Mouse (Mus musculus) forebrain, embryonic 14.5 days (tissue): ENCODE data around the gene Fabp1. TPM values are rescaled to one million over a fixed set of nuclear protein-coding genes. Genes with fewer than 3 reads are reported as not detected.

Experiments used
- ATAC-seq: fragments of 200-750 bp; cut with Nextera tagmentation; 2 replicates; pipeline ENCODE4 v1.8.0; 2017; ENCODE audit warnings: mild to moderate bottlenecking, moderate library complexity
- DNase-seq: peaks from one replicate; pipeline ENCODE4 v3.0.0-alpha.2; 2015; ENCODE audit warnings: low spot score
- H3K27ac ChIP-seq: fragments of 300-500 bp; sonication (generic); 2 replicates; pipeline ENCODE4 v1.5.1; 2014; ENCODE audit warnings: low read depth, mild to moderate bottlenecking, control low read depth, low read length, moderate library complexity
- H3K27me3 ChIP-seq: fragments of 300-500 bp; sonication (generic); replicated peaks from 2 replicates; pipeline ENCODE4 v1.6.1; 2014; ENCODE audit warnings: low read length, control low read depth, mixed read lengths; ENCODE audit not compliant: control insufficient read depth, insufficient read depth
- H3K36me3 ChIP-seq: fragments of 300-500 bp; sonication (generic); 2 replicates; pipeline ENCODE4 v1.6.1; 2014; ENCODE audit warnings: low read length, control low read depth; ENCODE audit not compliant: control insufficient read depth, insufficient read depth
- H3K4me1 ChIP-seq: fragments of 300-500 bp; sonication (generic); 2 replicates; pipeline ENCODE4 v1.6.1; 2014; ENCODE audit warnings: antibody characterized with exemption, low read length, control low read depth; ENCODE audit not compliant: control insufficient read depth, insufficient read depth
- H3K4me2 ChIP-seq: fragments of 300-500 bp; sonication (generic); 2 replicates; pipeline ENCODE4 v1.6.1; 2014; ENCODE audit warnings: mild to moderate bottlenecking, control low read depth, low read length
- H3K4me3 ChIP-seq: fragments of 300-500 bp; sonication (generic); 2 replicates; pipeline ENCODE4 v1.5.1; 2014; ENCODE audit warnings: low read depth, low read length, control low read depth
- H3K9ac ChIP-seq: fragments of 300-500 bp; sonication (generic); 2 replicates; pipeline ENCODE4 v1.6.1; 2014; ENCODE audit warnings: mild to moderate bottlenecking, low read length, control low read depth, moderate library complexity
- H3K9me3 ChIP-seq: fragments of 300-500 bp; sonication (generic); replicated peaks from 2 replicates; pipeline ENCODE4 v1.6.1; 2016; ENCODE audit warnings: low read length, control low read depth, mixed read lengths; ENCODE audit not compliant: control insufficient read depth
- WGBS: fragments of 180-500 bp; shearing (Covaris S2); extraction: QIAGEN DNeasy Blood & Tissue Kit; methylation state at CpG from one replicate; pipeline ENCODE4 v1.1.7; 2014; 5-methylcytosine and 5-hydroxymethylcytosine counted together
- polyA plus RNA-seq: library from polyadenylated mRNA; unstranded; fragments of >200 nt; fragmentation: Nextera tagmentation; extraction: Ambion mirVana; gene quantifications from 2 replicates; pipeline ENCODE4 v1.2.1, GENCODE M21; 2014

The Fabp1 gene
- polyA plus RNA-seq, 1 experiment from 2014 or later, result not detected

GRCm38 (mm10) chr6:71248420-71248819, 48.8 kb downstream of the Fabp1 start:
- Histone ChIP-seq H3K9me3 (no peaks in the 10 kb centered on the region), H3K4me1 (no peaks in the 10 kb centered on the region), H3K27ac (no peak overlapping the region), H3K27me3 (no peaks in the 10 kb centered on the region), H3K9ac (no peak overlapping the region), H3K36me3 (no peaks in the 10 kb centered on the region), H3K4me2 (no peak overlapping the region), H3K4me3 (no peak overlapping the region)
- DNase-seq (no peak), ATAC-seq (no peak)
- WGBS, result 98% methylated on average over 1 of the region's 1 CpGs

DNA sequence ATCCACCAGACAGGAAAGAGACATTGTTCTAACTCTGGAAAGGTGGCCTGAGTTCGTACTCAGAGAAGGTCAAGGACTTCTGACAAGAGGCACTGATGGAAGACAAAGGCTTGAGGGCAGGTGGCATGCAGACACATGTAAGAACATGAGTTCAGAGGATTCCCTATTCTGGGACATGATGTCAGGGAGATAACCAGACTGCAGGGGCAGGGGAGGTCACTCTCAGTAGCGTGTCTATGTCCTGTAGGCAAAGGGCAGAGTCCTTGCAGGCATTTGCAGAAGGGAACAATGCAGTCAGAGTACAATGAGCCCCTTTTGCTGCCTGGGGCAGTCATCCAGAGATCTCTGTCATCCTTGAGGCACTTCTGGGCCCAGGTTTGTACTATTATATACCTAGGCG, 50.0 kb downstream of the Fabp1 start:
- H3K4me3 ChIP-seq, result no peak overlapping the region
- no peaks in the 10 kb centered on the region for H3K36me3 ChIP-seq
- no peaks in the 10 kb centered on the region for H3K4me1 ChIP-seq
- DNase-seq (no peak), ATAC-seq (no peak)
- H3K9me3 ChIP-seq, result no peaks in the 10 kb centered on the region
- H3K27me3 ChIP-seq, result no peaks in the 10 kb centered on the region
- no peak overlapping the region for H3K27ac ChIP-seq
- H3K4me2 ChIP-seq, result no peak overlapping the region
- H3K9ac ChIP-seq, result no peak overlapping the region
- WGBS, result 75% methylated on average over 3 of the region's 3 CpGs

GRCm38 (mm10) chr6:71250951-71251350, 51.3 kb downstream of the Fabp1 start:
- Histone ChIP-seq H3K4me1 (no peaks in the 10 kb centered on the region), H3K9me3 (no peaks in the 10 kb centered on the region), H3K9ac (no peak overlapping the region), H3K27me3 (no peaks in the 10 kb centered on the region), H3K36me3 (no peaks in the 10 kb centered on the region), H3K4me3 (no peak overlapping the region), H3K27ac (no peak overlapping the region), H3K4me2 (no peak overlapping the region)
- DNase-seq (no peak), ATAC-seq (no peak)
- WGBS, result 89% methylated on average over 8 of the region's 8 CpGs

DNA sequence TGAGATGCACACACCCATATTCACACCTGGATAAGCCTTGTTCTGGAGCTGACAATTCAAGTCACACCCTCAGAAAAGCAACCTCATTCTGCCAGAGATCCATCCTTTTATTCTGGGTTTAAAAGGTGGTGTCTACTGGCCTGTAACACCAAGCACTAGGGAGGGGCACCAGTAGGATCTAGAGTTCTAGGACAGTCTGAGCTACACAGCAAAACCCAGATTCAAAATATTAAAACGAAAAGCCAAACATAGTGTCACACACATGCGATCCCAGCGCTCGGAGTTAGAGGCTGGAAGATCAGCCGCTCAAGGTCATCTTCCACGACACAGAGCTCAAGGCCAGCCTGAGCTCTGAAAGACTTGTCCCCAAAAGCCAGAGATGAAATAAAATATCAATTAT, 54.8 kb downstream of the Fabp1 start:
- 90% methylated on average over 6 of the region's 6 CpGs for WGBS
- H3K27ac ChIP-seq, result no peak overlapping the region
- H3K4me2 ChIP-seq, result no peak overlapping the region
- no peak overlapping the region for H3K9ac ChIP-seq
- H3K27me3 ChIP-seq, result no peaks in the 10 kb centered on the region
- no peaks in the 10 kb centered on the region for H3K4me1 ChIP-seq
- H3K36me3 ChIP-seq, result no peaks in the 10 kb centered on the region
- no peaks in the 10 kb centered on the region for H3K9me3 ChIP-seq
- ATAC-seq, result no peak
- no peak overlapping the region for H3K4me3 ChIP-seq
- no peak for DNase-seq

Other genes starting within 250 kb of the Fabp1 start
- not detected in 2 replicates for gene Foxi3, start 243.3 kb upstream of the Fabp1 start, polyA plus RNA-seq
- 3.8 and 4.4 TPM in 2 replicates for gene Thnsl2, start 55.4 kb upstream of the Fabp1 start, polyA plus RNA-seq
- gene Krcc1, start 71.8 kb downstream of the Fabp1 start, polyA plus RNA-seq, result 23.6 and 24.2 TPM in 2 replicates
- 0.08 and 0.21 TPM in 2 replicates for gene Smyd1, start 122.4 kb downstream of the Fabp1 start, polyA plus RNA-seq
- not detected in 2 replicates for gene Cd8b1, start 123.0 kb downstream of the Fabp1 start, polyA plus RNA-seq
- not detected in 2 replicates for gene Cd8a, start 173.6 kb downstream of the Fabp1 start, polyA plus RNA-seq
- 4.5 and 5.8 TPM in 2 replicates for gene Rmnd5a, start 240.8 kb downstream of the Fabp1 start, polyA plus RNA-seq